Mouse (Mus musculus) heart, adult 2 months (tissue): Measurements from ENCODE around the gene Fscn3. TPM values are rescaled to one million over a fixed set of nuclear protein-coding genes. Genes with fewer than 3 reads are reported as not detected.

Experiments used
- DNase-seq, 2 experiments: peaks; one replicate each; pipeline ENCODE4 v3.0.0; 2021
- H3K27ac ChIP-seq: fragments of 200-600 bp; 2 replicates; pipeline ENCODE4 v1.8.1; 2022
- H3K27me3 ChIP-seq: fragments of 200-500 bp; 2 replicates; pipeline ENCODE4 v1.6.1; 2012; ENCODE audit warnings: mild to moderate bottlenecking, low read length, inconsistent platforms, mixed read lengths; ENCODE audit not compliant: control insufficient read depth, insufficient read depth
- H3K36me3 ChIP-seq: fragments of 200-500 bp; 2 replicates; pipeline ENCODE4 v1.6.1; 2012; ENCODE audit warnings: low read length, inconsistent platforms; ENCODE audit not compliant: control insufficient read depth, insufficient read depth
- H3K4me1 ChIP-seq: fragments of 200-500 bp; 2 replicates; pipeline ENCODE4 v1.6.1; 2011; ENCODE audit warnings: low read length; ENCODE audit not compliant: control insufficient read depth, insufficient read depth
- H3K4me3 ChIP-seq: fragments of 200-600 bp; 2 replicates; pipeline ENCODE4 v1.8.1; 2022
- H3K79me2 ChIP-seq: fragments of 200-500 bp; replicated peaks from 2 replicates; pipeline ENCODE4 v1.6.1; 2012; ENCODE audit warnings: mild to moderate bottlenecking, inconsistent platforms, low read length, moderate library complexity, mixed read lengths; ENCODE audit not compliant: control insufficient read depth, insufficient read depth
- H3K9ac ChIP-seq: fragments of 200-500 bp; 2 replicates; pipeline ENCODE4 v1.6.1; 2012; ENCODE audit warnings: low read depth, mild to moderate bottlenecking, control low read depth, inconsistent platforms, low read length, mixed read lengths
- CTCF ChIP-seq: fragments of 200-600 bp; IDR thresholded peaks from 2 replicates; pipeline ENCODE4 v1.8.1; 2022; ENCODE audit warnings: antibody characterized with exemption, mild to moderate bottlenecking, moderate library complexity
- EP300 ChIP-seq: fragments of 200-500 bp; IDR thresholded peaks from 2 replicates; pipeline ENCODE4 v1.6.1; 2011; ENCODE audit warnings: low read depth, low read length, control low read depth; ENCODE audit not compliant: insufficient read depth
- POLR2A ChIP-seq: fragments of 200-500 bp; IDR thresholded peaks from 2 replicates; pipeline ENCODE4 v1.6.1; 2011; ENCODE audit warnings: mild to moderate bottlenecking, low read depth, low read length, control low read depth; ENCODE audit not compliant: insufficient read depth
- WGBS: fragments of 180-500 bp; shearing (Covaris S2); methylation state at CpG from one replicate; pipeline ENCODE4 v1.1.7; 2018; 5-methylcytosine and 5-hydroxymethylcytosine counted together
- intact Hi-C: fragments of 180-260 bp; cut with DNase I; formaldehyde crosslinking; loops from one replicate; pipeline ENCODE4 v1.15.1; 2025
- polyA plus RNA-seq: library from polyadenylated mRNA; depleted of rRNA; stranded (reverse); fragments of >200 nt; gene quantifications from 2 replicates; pipeline ENCODE4 v1.2.3, GENCODE M21; 2012; rRNA removed
- total RNA-seq, 2 experiments: library from RNA; stranded (reverse); gene quantifications; 2 replicates each; pipeline ENCODE4 v1.2.3; 2021

Fscn3 gene
- total and polyA plus RNA-seq, 3 experiments = not detected

GRCm38 (mm10) chr6:28482711-28483315, 55.2 kb downstream of the Fscn3 start:
- 55% methylated on average over 4 of the region's 4 CpGs for WGBS
- TF ChIP-seq POLR2A (no peak), EP300 (no peak)
- intact Hi-C loops = loop anchor here (5.0 kb wide), 1 partner anchor 221 kb away; no protein-coding TSS in a partner anchor
- H3K27ac ChIP-seq = no peak overlapping the region
- H3K79me2 ChIP-seq = peaks cover 8% of the 10 kb centered on the region
- no peak for DNase-seq
- no peak overlapping the region for H3K9ac ChIP-seq
- H3K36me3 ChIP-seq = peaks cover 38% of the 10 kb centered on the region
- no peaks in the 10 kb centered on the region for H3K27me3 ChIP-seq
- H3K4me3 ChIP-seq = no peak overlapping the region
- H3K4me1 ChIP-seq = peaks cover 14% of the 10 kb centered on the region

GRCm38 (mm10) chr6:28486008-28486407, 58.4 kb downstream of the Fscn3 start:
- peak; percentile 36 to 73 for DNase-seq
- TF ChIP-seq POLR2A (no peak), EP300 (no peak), CTCF (no peak)
- intact Hi-C loops = no loop called here
- 56% methylated on average over 2 of the region's 2 CpGs for WGBS
- peaks cover 12% of the 10 kb centered on the region for H3K79me2 ChIP-seq
- no peaks in the 10 kb centered on the region for H3K27me3 ChIP-seq
- H3K9ac ChIP-seq = no peak overlapping the region
- H3K36me3 ChIP-seq = peaks cover 44% of the 10 kb centered on the region
- H3K27ac ChIP-seq = peak overlapping the region; percentile 75
- H3K4me1 ChIP-seq = peaks cover 17% of the 10 kb centered on the region
- H3K4me3 ChIP-seq = no peak overlapping the region

- no peak for TF ChIP-seq CTCF
- TF ChIP-seq POLR2A = no peak
- Histone ChIP-seq H3K9ac (peak overlapping the region; percentile 36; the same call in 1 of the 2 replicates), H3K27ac (peak overlapping the region; percentile 75), H3K79me2 (peaks cover 12% of the 10 kb centered on the region), H3K4me3 (no peak overlapping the region), H3K4me1 (peaks cover 17% of the 10 kb centered on the region), H3K27me3 (no peaks in the 10 kb centered on the region), H3K36me3 (peaks cover 42% of the 10 kb centered on the region)
- intact Hi-C loops = no loop called here
- 36% methylated on average over 2 of the region's 2 CpGs for WGBS
- no peak for DNase-seq
Observed at GRCm38 (mm10) chr6:28486471-28486870, 58.9 kb downstream of the Fscn3 start.

GRCm38 (mm10) chr6:28486905-28487304, 59.3 kb downstream of the Fscn3 start:
- H3K27ac ChIP-seq = no peak overlapping the region
- H3K4me1 ChIP-seq = peaks cover 14% of the 10 kb centered on the region
- H3K9ac ChIP-seq = no peak overlapping the region
- peaks cover 9% of the 10 kb centered on the region for H3K79me2 ChIP-seq
- no peaks in the 10 kb centered on the region for H3K27me3 ChIP-seq
- H3K4me3 ChIP-seq = no peak overlapping the region
- intact Hi-C loops = no loop called here
- TF ChIP-seq POLR2A = no peak
- TF ChIP-seq EP300 = no peak
- TF ChIP-seq CTCF = no peak
- 79% methylated on average over 7 of the region's 7 CpGs for WGBS
- H3K36me3 ChIP-seq = peaks cover 41% of the 10 kb centered on the region
- DNase-seq = no peak

Other genes starting within 250 kb of the Fscn3 start
- 10 to 100 TPM in 1 of 2 experiments, 1 to 10 TPM in 1; 9.7 to 11.2 TPM for gene Zfp800, start 29.8 kb upstream of the Fscn3 start, total RNA-seq
- 1.3 and 1.6 TPM in 2 replicates for gene Zfp800, start 29.8 kb upstream of the Fscn3 start, polyA plus RNA-seq
- 100 to 1,000 TPM; 150 to 162 TPM for gene Arf5, start 4.2 kb upstream of the Fscn3 start, total RNA-seq
- gene Arf5, start 4.2 kb upstream of the Fscn3 start, polyA plus RNA-seq = 239 and 248 TPM in 2 replicates
- gene Gcc1, start 601 bp downstream of the Fscn3 start, total RNA-seq = 1 to 10 TPM; 8.4 to 9.8 TPM
- gene Gcc1, start 601 bp downstream of the Fscn3 start, polyA plus RNA-seq = 3.2 and 3.6 TPM in 2 replicates
- gene Pax4, start 21.6 kb downstream of the Fscn3 start, total RNA-seq = not detected
- gene Pax4, start 21.6 kb downstream of the Fscn3 start, polyA plus RNA-seq = not detected in 2 replicates
- gene Snd1, start 47.4 kb downstream of the Fscn3 start, total RNA-seq = 10 to 100 TPM; 62.4 to 74.1 TPM
- 39.9 and 44.9 TPM in 2 replicates for gene Snd1, start 47.4 kb downstream of the Fscn3 start, polyA plus RNA-seq